Comparison of ENCODE assay signal across 20 mouse cellular contexts in the genomic region with DNA sequence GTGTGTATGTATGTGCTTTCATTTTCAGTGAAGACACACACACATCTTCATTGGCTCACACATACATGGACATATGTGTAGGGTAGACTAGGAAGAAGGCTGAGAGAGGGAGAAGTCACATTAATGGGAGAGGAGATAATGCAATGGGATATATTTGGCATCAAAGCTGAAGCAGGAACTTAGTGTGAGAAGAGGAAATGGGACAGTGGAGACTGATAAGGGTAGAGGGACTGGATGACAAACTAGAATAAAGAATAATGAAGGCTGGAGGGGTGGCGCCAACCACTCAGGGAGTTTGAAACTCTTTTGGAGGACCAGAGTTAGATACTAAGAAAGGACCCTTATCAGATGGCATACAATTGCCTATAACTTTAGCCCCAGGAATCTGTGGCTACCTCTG.
"Had no signal": no experiment of that assay in that cellular context is flagged by ENCODE, and none has a peak within 500 bp of the region (broad histone marks: within the 10 kb centered on the region; RNA-seq: fewer than 3 reads in every experiment).

No protein-coding gene starts in this region.

- H3K9me3 ChIP-seq: liver, embryonic 15.5 days; lung, embryonic 15.5 days; midbrain, embryonic 10.5 days; midbrain, embryonic 12.5 days; neural tube, embryonic 12.5 days; stomach, embryonic 15.5 days had no signal

- DNase-seq: liver, postnatal 0 days; lung, adult 2 months; lung, postnatal 14 days; lung, postnatal 36 days; midbrain, embryonic 14.5 days; right cerebral cortex, postnatal 14 days; thymus, adult 2 months; thymus, postnatal 25 days; thymus, postnatal 4 days had no signal

- ATAC-seq: liver, postnatal 0 days; lung, postnatal 0 days; midbrain, embryonic 16.5 days had no signal

- H3K27me3 ChIP-seq: liver, embryonic 15.5 days; lung, embryonic 15.5 days; midbrain, embryonic 12.5 days; neural tube, embryonic 12.5 days; stomach, embryonic 15.5 days had no signal

- H3K4me1 ChIP-seq: liver, embryonic 15.5 days; lung, embryonic 15.5 days; midbrain, embryonic 12.5 days; neural tube, embryonic 12.5 days; stomach, embryonic 15.5 days had no signal

- H3K27ac ChIP-seq: liver, embryonic 15.5 days; lung, embryonic 15.5 days; macrophage; midbrain, embryonic 10.5 days; midbrain, embryonic 12.5 days; neural tube, embryonic 12.5 days; stomach, embryonic 15.5 days; stomach, postnatal 0 days had no signal

- H3K4me3 ChIP-seq: liver, embryonic 15.5 days; lung, embryonic 15.5 days; midbrain, embryonic 10.5 days; midbrain, embryonic 12.5 days; myocyte; neural tube, embryonic 12.5 days; stomach, embryonic 15.5 days had no signal
